Mouse (Mus musculus) heart, adult 2 months (tissue): Measurements from ENCODE around the gene Usf1.

Source experiments
- CTCF ChIP-seq: fragments of 200-600 bp; IDR thresholded peaks from 2 replicates; pipeline ENCODE4 v1.8.1; 2022; ENCODE audit warnings: antibody characterized with exemption, mild to moderate bottlenecking, moderate library complexity
- POLR2A ChIP-seq: fragments of 200-500 bp; IDR thresholded peaks from 2 replicates; pipeline ENCODE4 v1.6.1; 2011; ENCODE audit warnings: mild to moderate bottlenecking, low read depth, low read length, control low read depth; ENCODE audit not compliant: insufficient read depth

DNA sequence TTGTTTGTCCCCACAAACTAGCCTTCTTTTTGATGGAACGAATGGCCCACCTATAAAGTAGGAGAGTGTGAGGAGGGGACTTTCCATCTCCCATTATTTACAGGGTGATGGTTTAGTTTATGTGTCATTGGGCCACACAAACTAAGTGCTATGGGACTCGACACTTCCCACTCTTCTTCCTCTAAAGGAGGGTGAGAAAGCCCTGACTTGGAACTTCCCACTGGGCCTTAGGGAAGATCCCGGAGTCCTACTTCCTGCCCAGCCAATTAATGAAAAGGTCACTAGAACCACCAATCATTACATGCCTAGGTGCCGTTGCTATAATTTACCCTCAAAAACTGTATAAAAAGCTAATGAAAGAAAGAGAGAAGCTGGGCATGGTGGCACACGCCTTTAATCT lies 21.0 kb downstream of the Usf1 start:
- no peak for TF ChIP-seq POLR2A
- TF ChIP-seq CTCF, result no peak
